Mouse (Mus musculus): ENCODE results near the gene Neurog1.

DNA sequence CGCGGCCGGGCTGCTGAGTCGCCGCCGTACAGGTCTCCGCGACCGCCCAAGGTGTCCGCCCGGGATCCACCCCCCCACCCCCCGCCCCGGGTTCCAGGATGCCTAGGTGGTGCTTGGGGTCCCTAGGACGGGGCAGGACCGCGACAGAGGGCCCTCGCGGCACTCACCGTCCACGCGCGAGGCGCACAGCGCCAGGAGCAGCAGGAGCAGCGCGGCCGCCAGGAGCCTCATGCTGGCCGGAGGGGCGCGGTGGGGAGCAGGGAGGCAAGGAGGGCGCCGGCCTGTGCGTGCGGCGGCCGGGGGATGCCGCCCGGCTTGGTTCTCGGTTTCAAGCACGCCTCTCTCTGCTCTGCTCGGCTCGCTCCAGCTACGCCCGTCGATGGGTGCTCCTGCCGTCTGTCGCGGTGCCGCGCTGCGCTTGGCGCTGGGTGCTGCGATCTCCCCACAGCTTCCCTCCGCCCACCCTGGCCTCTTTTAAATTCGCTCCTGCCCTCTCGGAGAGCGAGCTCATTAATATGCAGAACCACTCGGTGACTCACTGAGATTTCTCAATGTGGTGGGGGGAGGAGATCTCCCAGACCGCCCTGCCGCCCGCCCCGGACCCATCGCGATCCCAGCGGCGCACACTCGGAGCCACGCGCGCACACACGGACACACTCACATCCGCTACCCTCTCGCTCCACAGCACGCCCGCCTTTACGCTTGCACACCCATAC lies 44.1 kb upstream of the Neurog1 start, which contains the start of gene Cxcl14:
- no peak for TF ChIP-seq CHD2 (IDR thresholded peaks at IDR 0.05; ENCODE audit: low read depth, low read length)
- TF ChIP-seq ZNF384 (IDR thresholded peaks at IDR 0.05; ENCODE audit: low read depth, low read length) = no peak
- no peak for TF ChIP-seq HCFC1 (IDR thresholded peaks at IDR 0.05; ENCODE audit: borderline replicate concordance, insufficient read depth, low read length)
- TF ChIP-seq MAFK (IDR thresholded peaks at IDR 0.05; ENCODE audit: insufficient read depth, low read depth, low read length) = no peak

Measured in ES-E14 (cell line).